Mouse (Mus musculus): Measurements from ENCODE around the gene Apeh. TPM values are rescaled to one million over a fixed set of nuclear protein-coding genes. Genes with fewer than 3 reads are reported as not detected.

Apeh gene
- total and polyA plus RNA-seq, 2 experiments from 2014 or later = 39.6 to 47.8 TPM

- no peak overlapping the region for H3K4me3 ChIP-seq (ENCODE audit: low read length)
- H3K36me3 ChIP-seq (ENCODE audit: insufficient read depth, low read length) = peaks cover 42% of the 10 kb centered on the region
Measured at GRCm38 (mm10) chr9:108062142-108062541, 32.3 kb downstream of the Apeh start.

GRCm38 (mm10) chr9:108058291-108058690, 36.1 kb downstream of the Apeh start:
- no peaks in the 10 kb centered on the region for H3K9me3 ChIP-seq (ENCODE audit: low read length)
- no peak for DNase-seq (ENCODE audit: low spot score)
- WGBS = 95% methylated on average over 9 of the region's 9 CpGs
- no peak overlapping the region for H3K27ac ChIP-seq
- H3K4me2 ChIP-seq (ENCODE audit: low read depth, low read length) = no peak overlapping the region
- TF ChIP-seq CTCF (IDR thresholded peaks at IDR 0.05; ENCODE audit: low read depth) = no peak
- H3K36me3 ChIP-seq (ENCODE audit: insufficient read depth, low read length) = peaks cover 62% of the 10 kb centered on the region
- H3K4me3 ChIP-seq (ENCODE audit: low read length) = no peak overlapping the region
- H3K9ac ChIP-seq (replicated peaks; ENCODE audit: low read length) = no peak overlapping the region
- no peaks in the 10 kb centered on the region for H3K4me1 ChIP-seq (ENCODE audit: insufficient read depth, low read length)
- no peaks in the 10 kb centered on the region for H3K27me3 ChIP-seq (ENCODE audit: insufficient read depth, low read length)
- ATAC-seq = no peak

More at GRCm38 (mm10) chr9:108062142-108062541, 32.3 kb downstream of the Apeh start:
- DNase-seq (ENCODE audit: low spot score) = no peak
- no peaks in the 10 kb centered on the region for H3K4me1 ChIP-seq (ENCODE audit: insufficient read depth, low read length)
- no peak for TF ChIP-seq CTCF (IDR thresholded peaks at IDR 0.05; ENCODE audit: low read depth)
- no peak overlapping the region for H3K4me2 ChIP-seq (ENCODE audit: low read depth, low read length)
- H3K27me3 ChIP-seq (ENCODE audit: insufficient read depth, low read length) = no peaks in the 10 kb centered on the region
- H3K9ac ChIP-seq (replicated peaks; ENCODE audit: low read length) = no peak overlapping the region
- ATAC-seq = no peak
- WGBS = 87% methylated on average over 3 of the region's 3 CpGs
- no peak overlapping the region for H3K27ac ChIP-seq
- no peaks in the 10 kb centered on the region for H3K9me3 ChIP-seq (ENCODE audit: low read length)

- Histone ChIP-seq H3K27ac (no peak overlapping the region), H3K4me1 (ENCODE audit: insufficient read depth, low read length) (no peaks in the 10 kb centered on the region), H3K36me3 (ENCODE audit: insufficient read depth, low read length) (peaks cover 52% of the 10 kb centered on the region), H3K4me2 (ENCODE audit: low read depth, low read length) (no peak overlapping the region), H3K9me3 (ENCODE audit: low read length) (no peaks in the 10 kb centered on the region), H3K4me3 (ENCODE audit: low read length) (no peak overlapping the region), H3K9ac (replicated peaks; ENCODE audit: low read length) (no peak overlapping the region), H3K27me3 (ENCODE audit: insufficient read depth, low read length) (no peaks in the 10 kb centered on the region)
- ATAC-seq (no peak), DNase-seq (ENCODE audit: low spot score) (no peak)
- 91% methylated on average over 5 of the region's 5 CpGs for WGBS
- TF ChIP-seq CTCF (IDR thresholded peaks at IDR 0.05; ENCODE audit: low read depth) = no peak
Measured at GRCm38 (mm10) chr9:108057262-108057562, 37.2 kb downstream of the Apeh start.

- Histone ChIP-seq H3K9me3 (ENCODE audit: low read length) (no peaks in the 10 kb centered on the region), H3K4me2 (ENCODE audit: low read depth, low read length) (no peak overlapping the region), H3K4me3 (ENCODE audit: low read length) (no peak overlapping the region), H3K27ac (no peak overlapping the region), H3K36me3 (ENCODE audit: insufficient read depth, low read length) (peaks cover 48% of the 10 kb centered on the region), H3K4me1 (ENCODE audit: insufficient read depth, low read length) (no peaks in the 10 kb centered on the region), H3K9ac (replicated peaks; ENCODE audit: low read length) (no peak overlapping the region), H3K27me3 (ENCODE audit: insufficient read depth, low read length) (no peaks in the 10 kb centered on the region)
- ATAC-seq = no peak
- 79% methylated on average over 28 of the region's 28 CpGs for WGBS
- DNase-seq (ENCODE audit: low spot score) = no peak
- TF ChIP-seq CTCF (IDR thresholded peaks at IDR 0.05; ENCODE audit: low read depth) = no peak
Measured at GRCm38 (mm10) chr9:108056361-108057261, 37.8 kb downstream of the Apeh start.

- no peak overlapping the region for H3K9ac ChIP-seq (replicated peaks; ENCODE audit: low read length)
- peaks cover 48% of the 10 kb centered on the region for H3K36me3 ChIP-seq (ENCODE audit: insufficient read depth, low read length)
- no peaks in the 10 kb centered on the region for H3K9me3 ChIP-seq (ENCODE audit: low read length)
- DNase-seq (ENCODE audit: low spot score) (no peak), ATAC-seq (no peak)
- H3K27ac ChIP-seq = no peak overlapping the region
- H3K4me2 ChIP-seq (ENCODE audit: low read depth, low read length) = no peak overlapping the region
- WGBS = 87% methylated on average over 6 of the region's 6 CpGs
- H3K4me1 ChIP-seq (ENCODE audit: insufficient read depth, low read length) = no peaks in the 10 kb centered on the region
- no peaks in the 10 kb centered on the region for H3K27me3 ChIP-seq (ENCODE audit: insufficient read depth, low read length)
- no peak for TF ChIP-seq CTCF (IDR thresholded peaks at IDR 0.05; ENCODE audit: low read depth)
- H3K4me3 ChIP-seq (ENCODE audit: low read length) = no peak overlapping the region
Measured at GRCm38 (mm10) chr9:108055661-108056237, 38.7 kb downstream of the Apeh start.

- Histone ChIP-seq H3K9me3 (ENCODE audit: low read length) (no peaks in the 10 kb centered on the region), H3K27me3 (ENCODE audit: insufficient read depth, low read length) (no peaks in the 10 kb centered on the region), H3K4me1 (ENCODE audit: insufficient read depth, low read length) (0 out of 2 replicates have a peak, but pooled peaks cover 2% of the 10 kb centered on the region), H3K4me3 (ENCODE audit: low read length) (no peak overlapping the region), H3K9ac (replicated peaks; ENCODE audit: low read length) (no peak overlapping the region), H3K27ac (no peak overlapping the region), H3K4me2 (ENCODE audit: low read depth, low read length) (no peak overlapping the region), H3K36me3 (ENCODE audit: insufficient read depth, low read length) (peaks cover 48% of the 10 kb centered on the region)
- DNase-seq (ENCODE audit: low spot score) (no peak), ATAC-seq (no peak)
- 95% methylated on average over 1 of the region's 1 CpGs for WGBS
- TF ChIP-seq CTCF (IDR thresholded peaks at IDR 0.05; ENCODE audit: low read depth) = no peak
Measured at GRCm38 (mm10) chr9:108055061-108055460, 39.3 kb downstream of the Apeh start.

Measured in hindbrain, postnatal 0 days (tissue).